Mouse (Mus musculus) ES-Bruce4 (cell line): ENCODE data around the gene Ispd. TPM values are rescaled to one million over a fixed set of nuclear protein-coding genes. Genes with fewer than 3 reads are reported as not detected.
A peak's percentile ranks its signal among the peaks of the same experiment; 100 is the strongest.

Experiments used
- H3K27ac ChIP-seq: 2 replicates; pipeline ENCODE4 v1.5.1; 2012; ENCODE audit warnings: low read length, inconsistent platforms; ENCODE audit not compliant: insufficient read depth
- H3K27me3 ChIP-seq: 2 replicates; pipeline ENCODE4 v1.6.1; 2012; ENCODE audit warnings: mild to moderate bottlenecking, low read length, inconsistent platforms; ENCODE audit not compliant: control insufficient read depth, poor library complexity, insufficient read depth, severe bottlenecking
- H3K36me3 ChIP-seq: 2 replicates; pipeline ENCODE4 v1.6.1; 2012; ENCODE audit warnings: inconsistent platforms, mild to moderate bottlenecking, low read length, moderate library complexity; ENCODE audit not compliant: control insufficient read depth, poor library complexity, insufficient read depth, severe bottlenecking
- H3K4me1 ChIP-seq: one replicate; pipeline ENCODE4 v1.8.1; 2011; ENCODE audit warnings: low read length; ENCODE audit not compliant: control insufficient read depth, insufficient read depth
- H3K4me3 ChIP-seq: 2 replicates; pipeline ENCODE4 v1.5.1; 2011; ENCODE audit warnings: low read depth, mild to moderate bottlenecking, low read length
- H3K9ac ChIP-seq: 2 replicates; pipeline ENCODE4 v1.6.1; 2012; ENCODE audit warnings: low read depth, mild to moderate bottlenecking, inconsistent platforms; ENCODE audit not compliant: poor library complexity, severe bottlenecking
- H3K9me3 ChIP-seq: replicated peaks from 2 replicates; pipeline ENCODE4 v1.6.1; 2012; ENCODE audit warnings: mild to moderate bottlenecking, low read length, inconsistent platforms; ENCODE audit not compliant: control insufficient read depth, poor library complexity, insufficient read depth, severe bottlenecking
- CTCF ChIP-seq: IDR thresholded peaks from one replicate; pipeline ENCODE4 v1.8.1; 2011; ENCODE audit warnings: low read depth, low read length
- EP300 ChIP-seq: IDR thresholded peaks from 2 replicates; pipeline ENCODE4 v1.6.1; 2011; ENCODE audit warnings: low read depth, low read length; ENCODE audit not compliant: insufficient read depth
- POLR2A ChIP-seq: IDR thresholded peaks from one replicate; pipeline ENCODE4 v1.8.1; 2011; ENCODE audit warnings: low read length; ENCODE audit not compliant: insufficient read depth
- polyA plus RNA-seq: library from polyadenylated mRNA; stranded (reverse); fragments of >200 nt; gene quantifications from 2 replicates; pipeline ENCODE4 v1.2.4, GENCODE M21; 2011; ENCODE audit warnings: low read depth; ENCODE audit not compliant: missing spikeins, insufficient read depth, insufficient read length

The Ispd gene
- 0.65 and 1.2 TPM in 2 replicates for polyA plus RNA-seq

- Histone ChIP-seq H3K9ac (peak within 1 kb of the TSS; percentile 85), H3K4me1 (no peaks in the 10 kb centered on the region), H3K27me3 (peaks cover 2% of the 10 kb centered on the region), H3K36me3 (no peaks in the 10 kb centered on the region), H3K9me3 (no peaks in the 10 kb centered on the region), H3K4me3 (peak within 1 kb of the TSS; percentile 61), H3K27ac (no peak within 1 kb of the TSS)
- no peak for TF ChIP-seq CTCF
- TF ChIP-seq EP300: no peak
- TF ChIP-seq POLR2A: no peak
Measured at GRCm38 (mm10) chr12:36381441-36382340, at the start of gene Ispd, which contains the start of gene D630036H23Rik. Gene Ispd, plus strand, starts transcription at chr12:36381450. Gene D630036H23Rik, minus strand, starts transcription at chr12:36382181.

GRCm38 (mm10) chr12:36332676-36333075 lies 48.6 kb upstream of the Ispd start:
- Histone ChIP-seq H3K36me3 (no peaks in the 10 kb centered on the region), H3K9me3 (peaks cover 3% of the 10 kb centered on the region), H3K4me1 (no peaks in the 10 kb centered on the region), H3K27me3 (no peaks in the 10 kb centered on the region), H3K4me3 (no peak overlapping the region), H3K9ac (no peak overlapping the region), H3K27ac (no peak overlapping the region)
- TF ChIP-seq POLR2A (no peak), CTCF (no peak), EP300 (no peak)

- no peaks in the 10 kb centered on the region for H3K9me3 ChIP-seq
- H3K4me1 ChIP-seq: no peaks in the 10 kb centered on the region
- no peak overlapping the region for H3K9ac ChIP-seq
- TF ChIP-seq CTCF (no peak), EP300 (no peak), POLR2A (no peak)
- no peak overlapping the region for H3K4me3 ChIP-seq
- H3K27ac ChIP-seq: no peak overlapping the region
- H3K27me3 ChIP-seq: no peaks in the 10 kb centered on the region
- no peaks in the 10 kb centered on the region for H3K36me3 ChIP-seq
Measured at GRCm38 (mm10) chr12:36333837-36334281, 47.4 kb upstream of the Ispd start.

GRCm38 (mm10) chr12:36344131-36344530 lies 37.1 kb upstream of the Ispd start:
- peaks cover 3% of the 10 kb centered on the region; the same call in 1 of the 2 replicates for H3K9me3 ChIP-seq
- no peaks in the 10 kb centered on the region for H3K4me1 ChIP-seq
- H3K36me3 ChIP-seq: no peaks in the 10 kb centered on the region
- no peak overlapping the region for H3K27ac ChIP-seq
- no peaks in the 10 kb centered on the region for H3K27me3 ChIP-seq
- TF ChIP-seq CTCF: no peak
- no peak for TF ChIP-seq POLR2A
- TF ChIP-seq EP300: no peak
- H3K9ac ChIP-seq: no peak overlapping the region
- H3K4me3 ChIP-seq: no peak overlapping the region

- Histone ChIP-seq H3K9ac (no peak overlapping the region), H3K4me3 (no peak overlapping the region), H3K9me3 (no peaks in the 10 kb centered on the region), H3K27me3 (no peaks in the 10 kb centered on the region), H3K4me1 (no peaks in the 10 kb centered on the region), H3K36me3 (no peaks in the 10 kb centered on the region), H3K27ac (no peak overlapping the region)
- TF ChIP-seq POLR2A (no peak), EP300 (no peak), CTCF (no peak)
Measured at GRCm38 (mm10) chr12:36360064-36360463, 21.2 kb upstream of the Ispd start.

- Histone ChIP-seq H3K9ac (no peak overlapping the region), H3K4me1 (no peaks in the 10 kb centered on the region), H3K4me3 (no peak overlapping the region), H3K27me3 (no peaks in the 10 kb centered on the region), H3K27ac (no peak overlapping the region), H3K9me3 (no peaks in the 10 kb centered on the region), H3K36me3 (no peaks in the 10 kb centered on the region)
- no peak for TF ChIP-seq POLR2A
- no peak for TF ChIP-seq EP300
- TF ChIP-seq CTCF: no peak
Measured at GRCm38 (mm10) chr12:36360693-36361092, 20.6 kb upstream of the Ispd start.
